Mouse (Mus musculus): ENCODE results near the gene 4930426L09Rik. TPM values are rescaled to one million over a fixed set of nuclear protein-coding genes. Genes with fewer than 3 reads are reported as not detected.

Gene 4930426L09Rik
- polyA plus RNA-seq (2012; rRNA removed; ENCODE audit: low replicate concordance), result 0.09 and 0.28 TPM in 2 replicates

DNA sequence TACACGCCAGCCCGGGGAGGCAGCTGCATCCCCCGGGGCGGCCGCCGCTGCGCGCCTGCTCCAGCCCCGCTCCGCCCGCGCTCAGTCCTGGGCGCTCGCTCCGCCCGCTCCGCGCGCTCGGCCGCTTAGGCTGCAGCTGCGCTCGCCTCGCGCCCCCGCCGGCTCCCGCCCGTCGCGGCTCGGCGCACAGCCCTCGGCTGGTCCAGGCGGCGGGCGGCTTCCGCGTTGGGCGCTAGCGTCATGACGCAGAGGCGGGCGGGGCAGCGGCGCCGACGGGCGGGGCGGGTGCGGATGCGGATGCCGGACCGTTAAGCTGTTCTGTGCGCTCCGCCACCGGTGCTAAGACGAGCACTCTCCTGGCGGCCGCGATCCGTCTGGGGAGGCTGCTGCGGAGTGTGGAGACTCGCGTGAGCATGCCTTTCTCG lies at the start of gene 4930426L09Rik, which contains the start of gene Pip4k2a:
Gene 4930426L09Rik, plus strand, starts transcription at position 290 of the 425 bp plus-strand sequence.
Gene Pip4k2a, minus strand, starts transcription at position 73 of the 425 bp plus-strand sequence.

Other genes with a start within 250 kb of the 4930426L09Rik start
- 1.1 and 1.4 TPM in 2 replicates for gene Pip4k2a, start 217 bp upstream of the 4930426L09Rik start, polyA plus RNA-seq (2012; rRNA removed; ENCODE audit: low replicate concordance)
- 0.09 TPM in 1 of 2 replicates, not detected in the other for gene Armc3, start 201.0 kb downstream of the 4930426L09Rik start, polyA plus RNA-seq (2012; rRNA removed; ENCODE audit: low replicate concordance)